Mouse (Mus musculus) adrenal gland (tissue): Measurements from ENCODE around the gene Krt6b.

Experiments used
- microRNA-seq, 2 experiments: library from miRNA; unstranded; fragments of <30 nt; microRNA quantifications; one replicate each; pipeline ENCODE4; 2019

The Krt6b gene

Small RNA genes lying within 50 kb of the gene (microRNA-seq; reads per million reads assigned to microRNA genes)
- gene Gm44323 (0 reads per million in 2 experiments), gene Gm44342 (0 reads per million in 2 experiments), gene Gm44383 (0 reads per million in 2 experiments), gene Gm44479 (0 reads per million in 2 experiments)
